Mouse (Mus musculus): ENCODE data around the gene Naxd. TPM values are rescaled to one million over a fixed set of nuclear protein-coding genes. Genes with fewer than 3 reads are reported as not detected.
A peak's percentile ranks its signal among the peaks of the same experiment; 100 is the strongest.

Gene Naxd
- polyA plus RNA-seq, 1 experiment from 2014 or later, result 83.5 TPM

DNA sequence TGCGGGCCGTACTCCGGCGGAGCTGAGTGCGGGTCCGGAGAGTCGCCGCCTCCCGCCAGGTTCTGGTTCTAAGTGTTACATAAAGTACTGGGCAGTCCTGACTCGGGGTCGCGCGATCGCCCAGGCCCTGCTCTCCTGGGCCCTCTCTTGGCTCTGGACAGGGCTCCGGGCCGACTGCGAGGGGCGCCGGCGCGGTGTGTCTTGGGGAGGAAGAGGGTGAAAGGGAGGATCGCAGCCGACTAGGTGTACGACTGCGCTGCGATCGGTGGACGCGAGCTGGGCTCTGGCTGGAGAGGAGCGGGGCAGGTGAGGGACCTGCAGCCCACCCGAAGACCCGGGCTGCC, 60.1 kb downstream of the Naxd start:
- peak; percentile 0 for ATAC-seq
- Histone ChIP-seq H3K4me1 (replicated peaks; ENCODE audit: control insufficient read depth, insufficient read depth, low read length) (peaks cover 6% of the 10 kb centered on the region; the same call in 1 of the 2 replicates), H3K9me3 (ENCODE audit: control insufficient read depth) (no peaks in the 10 kb centered on the region), H3K9ac (ENCODE audit: low read depth, low read length) (peak overlapping the region; percentile 85), H3K36me3 (ENCODE audit: control insufficient read depth, insufficient read depth) (peaks cover 11% of the 10 kb centered on the region), H3K4me3 (ENCODE audit: low read depth, low read length) (peak overlapping the region; percentile 68), H3K27ac (ENCODE audit: low read depth, low read length) (peak overlapping the region; percentile 96), H3K4me2 (replicated peaks; ENCODE audit: low read depth) (peak overlapping the region; percentile 97), H3K27me3 (replicated peaks; ENCODE audit: control insufficient read depth, insufficient read depth, low read length) (no peaks in the 10 kb centered on the region)
- WGBS, result under 1% methylated on average over 32 of the region's 32 CpGs
- no peak for TF ChIP-seq CTCF (IDR thresholded peaks at IDR 0.05; ENCODE audit: low read depth)

DNA sequence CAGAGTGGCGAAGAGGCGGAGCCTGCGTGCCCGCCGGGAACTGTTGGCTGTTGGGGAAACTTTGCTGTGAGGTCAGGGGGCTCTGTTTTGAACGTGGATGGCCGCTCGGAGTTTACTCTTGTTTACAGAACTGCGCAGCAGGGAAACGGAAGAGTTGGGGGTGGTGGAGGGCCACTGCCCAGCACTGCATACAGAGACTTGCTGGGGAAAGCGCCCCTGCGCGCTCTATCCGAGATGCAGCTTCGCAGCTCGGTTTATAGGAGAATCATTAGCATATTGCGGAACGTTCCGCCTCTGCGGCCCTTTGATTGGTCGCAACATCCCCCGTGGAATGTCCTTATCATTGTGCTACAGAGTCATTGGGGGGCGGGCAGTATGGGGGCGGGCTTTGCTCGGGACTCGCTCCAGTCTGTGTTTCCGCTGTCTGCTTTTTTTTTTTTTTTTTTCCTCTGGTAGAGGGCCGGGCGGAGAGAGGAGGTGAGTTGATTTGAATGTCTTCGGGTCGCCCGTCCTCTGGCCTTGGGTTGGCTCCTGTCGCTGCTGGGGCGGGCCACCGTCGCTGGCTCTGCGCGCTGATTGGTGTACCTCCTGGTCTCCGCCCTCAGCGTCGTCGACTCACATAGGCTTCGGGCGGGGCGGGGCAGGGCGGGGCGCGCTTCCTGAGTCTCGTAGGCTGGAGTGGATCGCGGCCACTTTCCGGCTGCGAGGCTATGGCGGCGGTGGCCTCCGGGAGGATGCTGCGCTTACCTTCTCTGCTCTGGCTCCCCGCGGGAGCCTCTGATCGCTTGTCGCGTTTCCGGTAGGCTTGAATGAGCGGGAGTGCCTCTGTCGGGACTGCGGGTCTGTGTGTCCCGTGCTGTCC, 60.7 kb downstream of the Naxd start:
- peak overlapping the region; percentile 96 for H3K27ac ChIP-seq (ENCODE audit: low read depth, low read length)
- peaks cover 11% of the 10 kb centered on the region for H3K36me3 ChIP-seq (ENCODE audit: control insufficient read depth, insufficient read depth)
- H3K9ac ChIP-seq (ENCODE audit: low read depth, low read length), result peak overlapping the region; percentile 85
- peak; percentile 86 for ATAC-seq
- peaks cover 6% of the 10 kb centered on the region; the same call in 1 of the 2 replicates for H3K4me1 ChIP-seq (replicated peaks; ENCODE audit: control insufficient read depth, insufficient read depth, low read length)
- H3K4me2 ChIP-seq (replicated peaks; ENCODE audit: low read depth), result peak overlapping the region; percentile 97
- under 1% methylated on average over 66 of the region's 67 CpGs for WGBS
- H3K4me3 ChIP-seq (ENCODE audit: low read depth, low read length), result peak overlapping the region; percentile 70
- TF ChIP-seq CTCF (IDR thresholded peaks at IDR 0.05; ENCODE audit: low read depth), result no peak
- H3K9me3 ChIP-seq (ENCODE audit: control insufficient read depth), result no peaks in the 10 kb centered on the region
- H3K27me3 ChIP-seq (replicated peaks; ENCODE audit: control insufficient read depth, insufficient read depth, low read length), result no peaks in the 10 kb centered on the region

- ATAC-seq, result no peak
- Histone ChIP-seq H3K4me3 (ENCODE audit: low read depth, low read length) (no peak overlapping the region), H3K9me3 (ENCODE audit: control insufficient read depth) (no peaks in the 10 kb centered on the region), H3K9ac (ENCODE audit: low read depth, low read length) (no peak overlapping the region), H3K36me3 (ENCODE audit: control insufficient read depth, insufficient read depth) (peaks cover 22% of the 10 kb centered on the region), H3K27me3 (replicated peaks; ENCODE audit: control insufficient read depth, insufficient read depth, low read length) (no peaks in the 10 kb centered on the region), H3K4me1 (replicated peaks; ENCODE audit: control insufficient read depth, insufficient read depth, low read length) (peaks cover 6% of the 10 kb centered on the region; the same call in 1 of the 2 replicates), H3K27ac (ENCODE audit: low read depth, low read length) (no peak overlapping the region), H3K4me2 (replicated peaks; ENCODE audit: low read depth) (peak overlapping the region; percentile 71; the same call in 1 of the 2 replicates)
- no peak for TF ChIP-seq CTCF (IDR thresholded peaks at IDR 0.05; ENCODE audit: low read depth)
- WGBS, result 72% methylated on average over 3 of the region's 3 CpGs
These were observed 62.2 kb downstream of the Naxd start for GRCm38 (mm10) chr8:11559511-11559910.

DNA sequence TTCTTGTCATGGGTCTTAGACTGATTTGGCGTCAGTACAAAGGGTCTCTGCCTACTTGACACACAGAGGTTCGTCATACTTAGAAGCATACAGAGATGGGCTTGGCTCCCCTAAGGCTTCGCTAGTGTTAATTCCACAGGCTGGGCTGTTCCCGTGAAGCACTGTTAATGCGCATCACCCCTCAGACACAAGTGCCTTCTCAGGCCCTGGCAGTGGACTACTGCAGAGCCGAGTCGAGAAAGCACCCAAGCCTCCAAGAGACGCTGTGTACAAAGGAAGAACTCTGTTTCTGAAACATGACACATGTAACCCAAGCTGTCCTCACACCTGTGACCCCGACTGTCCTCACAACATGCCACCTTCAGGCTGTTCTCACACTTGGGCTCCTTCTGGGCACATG, 62.9 kb downstream of the Naxd start:
- H3K27me3 ChIP-seq (replicated peaks; ENCODE audit: control insufficient read depth, insufficient read depth, low read length), result no peaks in the 10 kb centered on the region
- H3K27ac ChIP-seq (ENCODE audit: low read depth, low read length), result no peak overlapping the region
- H3K4me2 ChIP-seq (replicated peaks; ENCODE audit: low read depth), result no peak overlapping the region
- no peak overlapping the region for H3K4me3 ChIP-seq (ENCODE audit: low read depth, low read length)
- TF ChIP-seq CTCF (IDR thresholded peaks at IDR 0.05; ENCODE audit: low read depth), result no peak
- no peak for ATAC-seq
- no peaks in the 10 kb centered on the region for H3K9me3 ChIP-seq (ENCODE audit: control insufficient read depth)
- peaks cover 6% of the 10 kb centered on the region; the same call in 1 of the 2 replicates for H3K4me1 ChIP-seq (replicated peaks; ENCODE audit: control insufficient read depth, insufficient read depth, low read length)
- peaks cover 28% of the 10 kb centered on the region for H3K36me3 ChIP-seq (ENCODE audit: control insufficient read depth, insufficient read depth)
- H3K9ac ChIP-seq (ENCODE audit: low read depth, low read length), result no peak overlapping the region
- 83% methylated on average over 9 of the region's 9 CpGs for WGBS

DNA sequence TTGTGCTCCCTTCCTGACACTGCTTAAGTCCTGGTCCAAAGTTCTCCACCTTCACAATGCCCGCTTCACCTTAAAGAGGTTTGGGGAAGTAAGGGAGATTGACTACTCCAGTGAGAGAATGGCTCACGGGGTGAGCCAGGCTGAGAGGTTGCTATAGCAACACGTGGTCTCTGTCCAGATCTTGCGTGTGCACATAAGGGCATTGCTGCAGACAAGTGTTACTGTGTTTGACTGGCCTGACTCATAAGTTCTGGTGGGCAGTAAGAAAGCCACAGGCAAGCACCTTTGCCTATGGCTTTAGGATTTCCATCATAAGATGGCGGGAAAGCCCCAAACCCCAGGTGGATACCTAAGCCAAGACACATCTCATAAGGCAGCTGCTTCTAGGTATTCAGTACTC, 66.9 kb downstream of the Naxd start:
- Histone ChIP-seq H3K9ac (ENCODE audit: low read depth, low read length) (no peak overlapping the region), H3K4me3 (ENCODE audit: low read depth, low read length) (no peak overlapping the region), H3K9me3 (ENCODE audit: control insufficient read depth) (no peaks in the 10 kb centered on the region), H3K4me2 (replicated peaks; ENCODE audit: low read depth) (no peak overlapping the region), H3K36me3 (ENCODE audit: control insufficient read depth, insufficient read depth) (peaks cover 28% of the 10 kb centered on the region), H3K4me1 (replicated peaks; ENCODE audit: control insufficient read depth, insufficient read depth, low read length) (peaks cover 1% of the 10 kb centered on the region; the same call in 1 of the 2 replicates), H3K27me3 (replicated peaks; ENCODE audit: control insufficient read depth, insufficient read depth, low read length) (no peaks in the 10 kb centered on the region), H3K27ac (ENCODE audit: low read depth, low read length) (no peak overlapping the region)
- 80% methylated on average over 5 of the region's 5 CpGs for WGBS
- TF ChIP-seq CTCF (IDR thresholded peaks at IDR 0.05; ENCODE audit: low read depth), result no peak
- no peak for ATAC-seq

Other genes with a start within 250 kb of the Naxd start
- 44.5 and 44.8 TPM in 2 replicates for gene Col4a2, start 184.7 kb upstream of the Naxd start, polyA plus RNA-seq (2015; fragmentation: Nextera tagmentation; extraction: Ambion mirVana)
- 84.5 and 85.5 TPM in 2 replicates for gene Col4a1, start 184.7 kb upstream of the Naxd start, polyA plus RNA-seq (2015; fragmentation: Nextera tagmentation; extraction: Ambion mirVana)
- gene Rab20, start 18.8 kb upstream of the Naxd start, polyA plus RNA-seq (2015; fragmentation: Nextera tagmentation; extraction: Ambion mirVana), result 42.4 and 43.5 TPM in 2 replicates
- 10.0 and 12.6 TPM in 2 replicates for gene Cars2, start 53.3 kb downstream of the Naxd start, polyA plus RNA-seq (2015; fragmentation: Nextera tagmentation; extraction: Ambion mirVana)
- gene Ing1, start 58.1 kb downstream of the Naxd start, polyA plus RNA-seq (2015; fragmentation: Nextera tagmentation; extraction: Ambion mirVana), result 19.5 and 20.2 TPM in 2 replicates
- 24.2 and 25.5 TPM in 2 replicates for gene Ankrd10, start 138.3 kb downstream of the Naxd start, polyA plus RNA-seq (2015; fragmentation: Nextera tagmentation; extraction: Ambion mirVana)
- not detected in 2 replicates for gene 1700016D06Rik, start 203.6 kb downstream of the Naxd start, polyA plus RNA-seq (2015; fragmentation: Nextera tagmentation; extraction: Ambion mirVana)
- gene Arhgef7, start 230.2 kb downstream of the Naxd start, polyA plus RNA-seq (2015; fragmentation: Nextera tagmentation; extraction: Ambion mirVana), result 14.5 and 14.9 TPM in 2 replicates

Measured in intestine, postnatal 0 days (tissue).